Mouse (Mus musculus): ENCODE measurements around the gene Fbll1. TPM values are rescaled to one million over a fixed set of nuclear protein-coding genes. Genes with fewer than 3 reads are reported as not detected.

The Fbll1 gene
- 0.02 TPM in 1 of 2 replicates, not detected in the other for polyA plus RNA-seq (2012; rRNA removed)

GRCm38 (mm10) chr11:35798874-35799273 is at the start of gene Fbll1:
Gene Fbll1, minus strand, starts transcription at chr11:35798884.

GRCm38 (mm10) chr11:35834022-35834760 is 35.5 kb upstream of the Fbll1 start, which contains the start of gene Rars:
Gene Rars, minus strand, starts transcription at chr11:35834506.

GRCm38 (mm10) chr11:35769188-35769745 is 29.4 kb downstream of the Fbll1 start, which contains the start of gene Pank3:
Gene Pank3, plus strand, starts transcription at chr11:35769484.

Other genes with a start within 250 kb of the Fbll1 start
- 5.6 and 5.9 TPM in 2 replicates for gene Pank3, start 29.4 kb downstream of the Fbll1 start, polyA plus RNA-seq (2012; rRNA removed)
- gene Rars, start 35.6 kb upstream of the Fbll1 start, polyA plus RNA-seq (2012; rRNA removed): 27.6 and 28.6 TPM in 2 replicates
- 7.3 and 8.0 TPM in 2 replicates for gene Wwc1, start 181.6 kb upstream of the Fbll1 start, polyA plus RNA-seq (2012; rRNA removed)

All from liver, embryonic 18 days (tissue).